Mouse (Mus musculus) midbrain, embryonic 12.5 days (tissue): ENCODE results near the gene Traf3ip1. TPM values are rescaled to one million over a fixed set of nuclear protein-coding genes. Genes with fewer than 3 reads are reported as not detected.

Source experiments
- ATAC-seq: fragments of 200-750 bp; cut with Nextera tagmentation; 2 replicates; pipeline ENCODE4 v1.8.0; 2017; ENCODE audit warnings: low read depth, moderate TSS enrichment, moderate library complexity; ENCODE audit not compliant: low FRiP score
- H3K27ac ChIP-seq: fragments of 300-500 bp; sonication (generic); replicated peaks from 2 replicates; pipeline ENCODE4 v1.5.1; 2016; ENCODE audit warnings: mild to moderate bottlenecking
- H3K27me3 ChIP-seq: fragments of 300-500 bp; sonication (generic); 2 replicates; pipeline ENCODE4 v1.6.1; 2016; ENCODE audit warnings: mild to moderate bottlenecking
- H3K36me3 ChIP-seq: fragments of 300-500 bp; sonication (generic); 2 replicates; pipeline ENCODE4 v1.6.1; 2016
- H3K4me1 ChIP-seq: fragments of 300-500 bp; sonication (generic); 2 replicates; pipeline ENCODE4 v1.6.1; 2016
- H3K4me2 ChIP-seq: fragments of 300-500 bp; sonication (generic); replicated peaks from 2 replicates; pipeline ENCODE4 v1.6.1; 2016; ENCODE audit warnings: mild to moderate bottlenecking, moderate library complexity
- H3K4me3 ChIP-seq: fragments of 300-500 bp; sonication (generic); 2 replicates; pipeline ENCODE4 v1.5.1; 2016; ENCODE audit warnings: mild to moderate bottlenecking
- H3K9ac ChIP-seq: fragments of 300-500 bp; sonication (generic); replicated peaks from 2 replicates; pipeline ENCODE4 v1.6.1; 2016; ENCODE audit warnings: mild to moderate bottlenecking, moderate library complexity
- H3K9me3 ChIP-seq: fragments of 300-500 bp; sonication (generic); 2 replicates; pipeline ENCODE4 v1.6.1; 2016; ENCODE audit warnings: mild to moderate bottlenecking
- WGBS: fragments of 180-500 bp; shearing (Covaris S2); methylation state at CpG from one replicate; pipeline ENCODE4 v1.1.7; 2016; 5-methylcytosine and 5-hydroxymethylcytosine counted together
- polyA plus RNA-seq: library from polyadenylated mRNA; unstranded; fragments of >200 nt; fragmentation: Nextera tagmentation; extraction: Ambion mirVana; gene quantifications from 2 replicates; pipeline ENCODE4 v1.2.1, GENCODE M21; 2016

Traf3ip1 gene
- 12.1 and 12.6 TPM in 2 replicates for polyA plus RNA-seq

GRCm38 (mm10) chr1:91494457-91495140 is at the start of gene Traf3ip1:
TSS of gene Traf3ip1 (plus strand) at chr1:91494647.
- Histone ChIP-seq H3K4me3 (peak within 1 kb of the TSS; percentile 91), H3K27me3 (peaks cover 5% of the 10 kb centered on the region), H3K27ac (no peak within 1 kb of the TSS), H3K36me3 (peaks cover 2% of the 10 kb centered on the region; the same call in 1 of the 2 replicates), H3K4me1 (peaks cover 21% of the 10 kb centered on the region), H3K9me3 (no peaks in the 10 kb centered on the region), H3K4me2 (peak within 1 kb of the TSS; percentile 92), H3K9ac (peak within 1 kb of the TSS; percentile 89)
- ATAC-seq, result peak; percentile 98
- WGBS, result under 1% methylated on average over 78 of the region's 79 CpGs

DNA sequence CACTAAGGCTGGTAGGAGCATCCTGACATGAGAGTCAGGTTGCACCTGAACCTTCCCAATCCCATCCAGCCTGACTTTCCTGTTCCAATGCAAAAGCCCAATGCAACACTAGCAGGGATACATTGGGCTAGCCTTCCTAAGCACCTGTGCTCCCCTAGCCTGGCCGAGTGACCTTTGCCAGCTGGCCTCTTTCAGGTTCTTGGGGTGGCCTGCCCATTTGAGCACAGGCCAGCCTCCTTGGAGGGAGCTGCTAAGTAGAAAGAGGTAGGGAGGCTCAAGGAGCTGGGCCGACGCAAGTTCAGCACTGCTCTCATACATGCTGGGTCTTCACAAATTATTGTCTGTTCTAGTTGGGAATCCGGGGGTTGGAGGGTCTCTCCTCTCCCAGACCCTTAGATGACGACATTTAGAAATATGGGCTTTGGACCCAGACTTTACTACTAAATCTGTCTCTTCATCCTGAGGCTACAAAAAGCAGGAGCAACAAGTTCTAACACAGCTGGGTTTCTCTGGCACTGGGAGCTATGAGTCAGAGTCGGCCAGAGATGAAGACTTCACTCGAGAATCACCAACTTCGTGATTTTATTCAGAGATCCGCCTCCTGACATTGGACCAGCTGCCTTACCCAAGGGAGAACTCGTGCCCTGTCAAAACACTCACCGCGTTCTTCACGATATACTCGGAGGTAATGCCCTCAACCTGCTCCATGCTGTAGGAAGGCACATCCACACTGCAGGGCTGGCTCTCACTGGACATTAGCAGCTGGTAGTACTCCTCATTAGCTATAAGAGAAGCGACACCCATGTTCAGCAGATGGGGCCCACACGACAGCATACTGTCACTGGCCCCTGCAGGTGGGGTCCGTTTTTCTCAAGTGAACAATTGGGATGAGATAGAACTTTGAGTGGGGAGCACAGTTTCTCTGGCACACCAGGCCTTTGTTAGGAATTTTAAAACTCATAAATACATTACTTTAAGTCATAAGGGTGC is 49.3 kb upstream of the Traf3ip1 start:
- ATAC-seq, result no peak
- Histone ChIP-seq H3K27me3 (no peaks in the 10 kb centered on the region), H3K27ac (no peak overlapping the region), H3K36me3 (peaks cover 24% of the 10 kb centered on the region), H3K9me3 (peaks cover 7% of the 10 kb centered on the region; the same call in 1 of the 2 replicates), H3K4me2 (no peak overlapping the region), H3K9ac (no peak overlapping the region), H3K4me1 (no peaks in the 10 kb centered on the region), H3K4me3 (no peak overlapping the region)
- WGBS, result 93% methylated on average over 17 of the region's 17 CpGs

DNA sequence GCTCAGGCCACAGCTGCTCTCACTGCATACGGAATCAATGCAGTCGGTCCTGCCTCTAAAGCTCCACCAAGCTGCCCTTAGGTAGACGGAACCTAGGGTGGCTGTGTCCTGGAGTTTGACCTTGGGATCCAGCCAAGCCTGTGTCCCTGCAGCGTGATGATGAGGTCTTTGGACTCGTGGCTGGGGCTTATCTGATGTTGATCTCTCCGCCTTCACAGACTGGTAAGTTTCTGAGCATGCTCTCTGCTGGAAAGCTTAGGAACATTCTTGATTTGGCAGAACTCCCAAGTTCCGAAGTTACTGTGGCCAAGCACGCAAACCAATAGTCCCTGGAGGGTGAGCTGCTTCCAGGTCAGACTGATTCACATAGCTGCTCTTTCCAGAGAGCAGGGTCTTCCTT is 48.4 kb upstream of the Traf3ip1 start:
- Histone ChIP-seq H3K4me3 (no peak overlapping the region), H3K9me3 (peaks cover 7% of the 10 kb centered on the region; the same call in 1 of the 2 replicates), H3K27ac (no peak overlapping the region), H3K36me3 (peaks cover 24% of the 10 kb centered on the region), H3K4me2 (no peak overlapping the region), H3K9ac (no peak overlapping the region), H3K4me1 (no peaks in the 10 kb centered on the region), H3K27me3 (no peaks in the 10 kb centered on the region)
- 86% methylated on average over 8 of the region's 8 CpGs for WGBS
- no peak for ATAC-seq

DNA sequence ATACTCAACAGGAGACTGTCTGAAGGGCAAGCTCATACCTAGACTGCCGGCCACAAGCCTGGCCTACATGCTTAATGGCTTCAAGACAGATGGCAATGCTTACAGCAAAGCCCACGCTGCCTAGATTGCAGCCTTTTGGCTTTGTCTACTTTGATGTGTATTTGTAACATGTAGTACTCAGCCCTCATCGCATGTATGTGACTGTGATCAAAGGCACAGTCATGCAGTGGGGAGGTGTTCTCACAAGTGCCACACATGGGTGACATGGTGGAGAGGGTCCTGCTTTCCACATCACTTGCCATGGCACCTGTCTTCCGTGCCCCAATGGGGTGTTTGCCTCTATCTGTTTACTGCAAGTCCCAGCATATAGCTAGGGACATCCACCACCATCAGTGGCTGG is 47.9 kb upstream of the Traf3ip1 start:
- no peaks in the 10 kb centered on the region for H3K4me1 ChIP-seq
- no peak overlapping the region for H3K9ac ChIP-seq
- peaks cover 24% of the 10 kb centered on the region for H3K36me3 ChIP-seq
- no peak overlapping the region for H3K4me3 ChIP-seq
- ATAC-seq, result no peak
- H3K9me3 ChIP-seq, result peaks cover 7% of the 10 kb centered on the region; the same call in 1 of the 2 replicates
- no peak overlapping the region for H3K27ac ChIP-seq
- 97% methylated on average over 4 of the region's 4 CpGs for WGBS
- H3K4me2 ChIP-seq, result no peak overlapping the region
- H3K27me3 ChIP-seq, result no peaks in the 10 kb centered on the region

DNA sequence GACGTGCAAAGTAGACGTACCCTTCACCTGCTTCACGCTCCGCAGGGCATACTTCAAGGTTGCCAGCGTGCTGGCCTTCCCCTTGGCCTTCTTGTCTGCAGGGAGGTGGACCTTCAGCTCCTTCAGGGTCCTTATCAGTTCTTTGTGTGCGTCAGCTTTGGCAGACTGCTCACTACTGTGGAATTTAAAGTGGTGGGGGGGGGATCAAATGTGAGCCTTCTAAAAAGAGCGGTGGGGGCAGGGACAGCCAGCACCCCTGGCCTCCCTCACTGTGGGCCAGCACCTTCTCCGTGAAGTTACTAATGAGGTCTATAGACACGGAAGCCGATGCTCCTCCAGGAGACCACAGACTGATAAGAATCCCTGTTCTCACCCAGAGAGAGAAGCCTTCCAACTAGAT is 45.8 kb upstream of the Traf3ip1 start:
- H3K4me3 ChIP-seq, result no peak overlapping the region
- H3K9me3 ChIP-seq, result peaks cover 7% of the 10 kb centered on the region; the same call in 1 of the 2 replicates
- peaks cover 24% of the 10 kb centered on the region for H3K36me3 ChIP-seq
- 92% methylated on average over 10 of the region's 10 CpGs for WGBS
- H3K4me2 ChIP-seq, result no peak overlapping the region
- ATAC-seq, result no peak
- H3K9ac ChIP-seq, result no peak overlapping the region
- no peaks in the 10 kb centered on the region for H3K4me1 ChIP-seq
- no peak overlapping the region for H3K27ac ChIP-seq
- H3K27me3 ChIP-seq, result no peaks in the 10 kb centered on the region

DNA sequence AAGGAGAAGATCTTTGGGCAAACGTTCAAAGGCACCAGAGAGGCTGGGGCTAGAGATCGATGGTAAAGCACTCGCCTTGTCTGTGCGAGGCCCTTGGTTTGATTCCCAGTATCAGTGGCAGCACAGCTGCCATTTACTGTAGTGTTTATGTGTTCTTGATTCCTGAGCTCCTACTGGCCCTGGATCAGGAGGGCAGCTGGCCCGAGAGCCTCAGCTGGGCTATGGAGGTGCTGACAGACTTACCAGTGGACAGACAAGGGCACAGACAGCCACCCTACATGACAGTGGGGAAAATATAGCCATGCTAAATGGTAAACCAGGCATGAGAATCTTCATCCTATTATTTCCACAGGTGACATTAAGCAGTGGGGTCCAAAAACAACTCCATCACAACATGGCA is 43.6 kb upstream of the Traf3ip1 start:
- 90% methylated on average over 5 of the region's 5 CpGs for WGBS
- Histone ChIP-seq H3K4me1 (peaks cover 6% of the 10 kb centered on the region), H3K4me2 (no peak overlapping the region)

DNA sequence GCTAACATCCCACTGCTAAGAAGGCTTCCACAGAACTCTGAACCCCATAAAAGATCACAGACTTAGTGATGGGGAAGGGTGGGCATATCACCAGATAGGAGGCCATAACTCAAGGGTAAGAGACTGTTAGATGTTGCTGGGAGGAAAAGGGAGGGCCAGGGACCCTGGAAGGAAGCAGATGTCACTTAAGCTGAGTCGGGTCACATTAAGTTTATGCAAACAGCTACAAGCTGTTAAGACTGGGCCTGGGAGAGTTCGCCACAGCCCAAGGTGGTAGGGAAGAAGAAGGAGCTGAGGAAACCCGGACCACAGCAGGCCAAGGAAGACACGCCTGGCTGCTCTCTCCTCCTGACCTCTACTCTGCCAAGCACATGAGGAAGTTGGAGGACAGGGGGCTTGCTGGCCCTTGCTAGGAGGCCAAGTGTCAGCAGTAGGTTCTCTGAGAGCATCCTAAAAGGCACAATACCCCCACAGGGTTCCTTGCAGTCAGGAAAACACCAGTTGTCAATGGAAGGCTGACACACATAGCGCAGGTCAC is 42.8 kb upstream of the Traf3ip1 start:
- H3K4me2 ChIP-seq, result no peak overlapping the region
- H3K9me3 ChIP-seq, result peaks cover 7% of the 10 kb centered on the region; the same call in 1 of the 2 replicates
- WGBS, result 74% methylated on average over 5 of the region's 5 CpGs
- no peaks in the 10 kb centered on the region for H3K27me3 ChIP-seq
- ATAC-seq, result no peak
- no peak overlapping the region for H3K4me3 ChIP-seq
- H3K4me1 ChIP-seq, result peaks cover 14% of the 10 kb centered on the region
- H3K36me3 ChIP-seq, result peaks cover 24% of the 10 kb centered on the region
- H3K27ac ChIP-seq, result no peak overlapping the region
- no peak overlapping the region for H3K9ac ChIP-seq

More for the DNA sequence above, 43.6 kb upstream of the Traf3ip1 start:
- no peak overlapping the region for H3K4me3 ChIP-seq
- ATAC-seq, result no peak
- H3K9me3 ChIP-seq, result peaks cover 7% of the 10 kb centered on the region; the same call in 1 of the 2 replicates
- peaks cover 24% of the 10 kb centered on the region for H3K36me3 ChIP-seq
- H3K27ac ChIP-seq, result no peak overlapping the region
- H3K27me3 ChIP-seq, result no peaks in the 10 kb centered on the region
- H3K9ac ChIP-seq, result no peak overlapping the region

DNA sequence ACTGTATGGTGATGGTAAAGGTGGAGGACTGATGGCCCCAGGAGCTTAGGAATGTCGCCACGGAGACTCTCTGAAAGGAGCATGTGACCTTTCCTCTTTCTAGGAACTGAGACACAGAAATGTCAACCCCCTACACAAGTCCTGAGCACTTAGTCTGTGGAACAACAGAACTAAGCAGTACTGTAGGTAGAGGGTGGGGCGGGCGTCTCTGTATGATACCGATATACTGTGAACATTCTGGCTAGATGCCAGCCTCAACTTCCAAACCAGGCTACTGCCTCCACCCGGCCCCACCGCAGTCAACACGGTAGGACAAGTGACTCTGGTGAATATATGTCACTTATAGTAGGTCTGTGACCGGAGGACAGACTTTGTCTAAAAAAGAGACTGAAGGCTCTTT is 40.5 kb upstream of the Traf3ip1 start:
- ATAC-seq, result no peak
- Histone ChIP-seq H3K36me3 (peaks cover 7% of the 10 kb centered on the region; the same call in 1 of the 2 replicates), H3K27ac (no peak overlapping the region), H3K9ac (no peak overlapping the region), H3K9me3 (no peaks in the 10 kb centered on the region), H3K4me1 (peaks cover 29% of the 10 kb centered on the region), H3K4me3 (no peak overlapping the region), H3K27me3 (peaks cover 19% of the 10 kb centered on the region), H3K4me2 (no peak overlapping the region)
- 87% methylated on average over 9 of the region's 9 CpGs for WGBS

- no peak for ATAC-seq
- H3K27ac ChIP-seq, result no peak overlapping the region
- no peaks in the 10 kb centered on the region for H3K9me3 ChIP-seq
- H3K4me2 ChIP-seq, result no peak overlapping the region
- WGBS, result 92% methylated on average over 3 of the region's 3 CpGs
- peaks cover 19% of the 10 kb centered on the region for H3K27me3 ChIP-seq
- H3K9ac ChIP-seq, result no peak overlapping the region
- no peak overlapping the region for H3K4me3 ChIP-seq
- H3K4me1 ChIP-seq, result peaks cover 29% of the 10 kb centered on the region
- H3K36me3 ChIP-seq, result 0 out of 2 replicates have a peak, but pooled peaks cover 2% of the 10 kb centered on the region
Measured at GRCm38 (mm10) chr1:91454366-91454765, 40.1 kb upstream of the Traf3ip1 start.

DNA sequence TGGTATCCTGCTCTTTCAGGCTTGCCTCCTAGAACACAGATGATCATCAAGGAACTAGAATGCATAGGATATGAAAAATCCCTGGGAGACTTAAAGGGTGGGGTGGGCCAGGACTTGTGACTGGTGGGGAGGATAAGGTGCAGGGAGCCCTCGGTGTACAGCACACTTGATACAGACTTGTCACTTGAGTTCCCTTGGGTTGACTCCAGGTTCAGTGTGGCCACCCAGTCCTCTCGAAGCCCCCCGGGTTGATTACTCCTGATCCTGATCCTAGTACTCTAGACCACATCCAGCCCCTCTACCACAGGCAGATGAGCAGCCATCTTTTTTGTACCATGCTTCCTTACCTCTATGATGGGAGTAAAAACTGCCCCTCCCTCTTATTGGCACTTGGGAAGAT is 39.5 kb upstream of the Traf3ip1 start:
- Histone ChIP-seq H3K9me3 (no peaks in the 10 kb centered on the region), H3K4me3 (no peak overlapping the region), H3K4me2 (no peak overlapping the region), H3K4me1 (peaks cover 32% of the 10 kb centered on the region), H3K27me3 (peaks cover 19% of the 10 kb centered on the region), H3K36me3 (no peaks in the 10 kb centered on the region), H3K27ac (no peak overlapping the region), H3K9ac (no peak overlapping the region)
- WGBS, result 93% methylated on average over 3 of the region's 3 CpGs
- ATAC-seq, result no peak

DNA sequence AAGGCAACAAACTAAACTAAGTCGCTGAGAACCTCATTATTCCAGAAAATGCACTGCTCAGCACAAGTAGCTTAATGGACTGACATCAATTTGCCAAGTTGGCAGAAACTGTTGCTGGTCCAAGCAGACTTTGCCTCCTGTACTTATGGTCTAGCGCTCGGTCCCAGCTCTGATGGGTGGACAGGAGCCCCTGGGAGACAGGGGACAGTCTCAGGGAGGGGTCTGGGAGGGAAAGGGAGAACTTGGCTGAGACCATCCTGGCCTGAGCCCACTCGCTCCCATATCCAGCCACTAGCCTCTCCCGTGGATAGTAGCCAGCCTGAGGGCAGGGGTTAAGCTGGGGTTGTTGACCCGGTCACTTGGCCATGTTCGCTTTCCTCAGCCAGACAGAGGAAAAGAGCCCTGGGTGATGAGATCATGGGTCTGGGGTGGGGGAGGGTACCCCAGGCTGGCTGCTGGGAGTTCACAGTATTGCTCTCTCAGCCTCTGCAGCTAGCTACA is 38.7 kb upstream of the Traf3ip1 start:
- Histone ChIP-seq H3K4me1 (peaks cover 35% of the 10 kb centered on the region), H3K4me3 (no peak overlapping the region), H3K27me3 (peaks cover 23% of the 10 kb centered on the region), H3K36me3 (no peaks in the 10 kb centered on the region), H3K9ac (no peak overlapping the region), H3K9me3 (no peaks in the 10 kb centered on the region), H3K4me2 (no peak overlapping the region), H3K27ac (peak overlapping the region; percentile 0; the same call in 1 of the 2 replicates)
- ATAC-seq, result no peak
- 40% methylated on average over 7 of the region's 7 CpGs for WGBS
